Mouse (Mus musculus) skeletal muscle tissue, postnatal 0 days (tissue): ENCODE measurements around the gene Lhx5. TPM values are rescaled to one million over a fixed set of nuclear protein-coding genes. Genes with fewer than 3 reads are reported as not detected.

Experiments
- polyA plus RNA-seq: library from polyadenylated mRNA; unstranded; fragments of >200 nt; fragmentation: Nextera tagmentation; extraction: Ambion mirVana; gene quantifications from 2 replicates; pipeline ENCODE4 v1.2.1, GENCODE M21; 2015

Gene Lhx5
- not detected in 2 replicates for polyA plus RNA-seq

DNA sequence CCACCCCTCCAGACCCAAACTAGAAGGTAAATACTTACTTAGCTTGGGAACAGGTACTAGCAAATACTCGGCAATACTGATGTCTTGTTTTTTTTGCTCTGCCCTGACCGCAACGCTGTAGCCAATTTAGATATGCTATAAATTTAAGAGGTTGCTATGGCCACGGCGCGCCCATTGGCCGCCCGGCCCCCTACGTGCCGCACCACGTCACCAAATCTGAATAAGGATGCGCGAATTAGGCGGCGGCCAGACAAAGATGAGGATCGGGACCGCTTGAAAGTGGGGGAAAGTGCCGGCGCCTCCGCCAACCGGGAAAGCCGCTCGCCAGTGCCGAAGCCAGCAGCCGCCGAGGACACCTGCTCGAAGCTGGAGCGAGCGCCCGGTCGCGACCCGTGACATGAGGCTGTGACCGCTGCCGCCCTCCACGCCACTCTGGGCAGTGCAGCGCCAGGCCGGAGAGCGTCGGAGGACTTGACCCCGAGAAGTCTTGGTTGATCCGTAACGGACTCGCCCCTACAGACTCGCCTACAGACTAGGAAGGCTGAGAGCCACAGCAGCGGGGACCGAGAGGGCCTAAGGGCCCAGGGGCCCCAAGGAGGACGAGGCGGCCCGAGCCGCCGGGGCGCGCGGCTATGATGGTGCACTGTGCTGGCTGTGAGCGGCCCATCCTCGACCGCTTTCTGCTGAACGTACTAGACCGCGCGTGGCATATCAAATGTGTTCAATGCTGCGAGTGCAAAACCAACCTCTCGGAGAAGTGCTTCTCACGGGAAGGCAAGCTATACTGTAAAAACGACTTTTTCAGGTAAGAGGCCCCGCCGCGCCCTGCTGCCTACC lies at the start of gene Lhx5:
Lhx5 (plus strand) TSS at position 51 of the 837 bp plus-strand sequence.

DNA sequence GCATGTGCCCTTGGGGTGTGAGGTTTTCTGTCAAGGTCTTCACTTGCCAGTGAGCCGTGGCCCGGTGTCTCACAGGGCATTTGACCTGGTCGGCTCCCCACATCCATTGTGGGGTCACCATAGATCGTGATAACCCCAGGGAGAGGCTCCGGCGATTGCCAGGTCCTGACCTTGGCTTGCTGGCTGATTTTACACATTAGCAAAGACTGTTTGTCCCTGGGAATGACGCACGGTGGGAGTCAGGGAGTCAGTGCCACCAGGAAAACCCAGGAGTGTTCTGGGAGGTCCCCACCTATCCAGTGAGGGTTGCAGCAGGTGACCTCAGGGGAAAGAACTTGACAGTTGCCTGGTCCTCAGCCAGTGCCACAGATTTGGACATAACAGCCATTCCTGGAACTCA lies 41.3 kb downstream of the Lhx5 start, which contains the start of gene Sdsl:
Sdsl (minus strand) TSS at position 41 of the 400 bp plus-strand sequence.

GRCm38 (mm10) chr5:120476296-120476695 lies 44.8 kb downstream of the Lhx5 start, which contains the start of gene Sds:
TSS of gene Sds (plus strand) at chr5:120476526.

Other genes with a start within 250 kb of the Lhx5 start
- 0.15 and 0.38 TPM in 2 replicates for gene Sdsl, start 41.1 kb downstream of the Lhx5 start, polyA plus RNA-seq
- not detected in 2 replicates for gene Sds, start 44.8 kb downstream of the Lhx5 start, polyA plus RNA-seq
- gene Plbd2, start 71.9 kb downstream of the Lhx5 start, polyA plus RNA-seq: 45.5 and 49.0 TPM in 2 replicates
- 11.8 and 14.4 TPM in 2 replicates for gene Slc8b1, start 79.5 kb downstream of the Lhx5 start, polyA plus RNA-seq
- gene Tpcn1, start 157.0 kb downstream of the Lhx5 start, polyA plus RNA-seq: 22.4 and 22.6 TPM in 2 replicates
- 0.11 and 0.17 TPM in 2 replicates for gene Iqcd, start 157.3 kb downstream of the Lhx5 start, polyA plus RNA-seq
- gene Rita1, start 180.9 kb downstream of the Lhx5 start, polyA plus RNA-seq: 5.2 and 7.4 TPM in 2 replicates
- 15.5 and 16.5 TPM in 2 replicates for gene Ddx54, start 181.0 kb downstream of the Lhx5 start, polyA plus RNA-seq
- gene Cfap73, start 202.5 kb downstream of the Lhx5 start, polyA plus RNA-seq: not detected in 2 replicates
- gene Rasal1, start 217.1 kb downstream of the Lhx5 start, polyA plus RNA-seq: 0.22 TPM in 2 replicates